Mouse (Mus musculus): ENCODE measurements around the gene Ttll8.

Gene Ttll8

GRCm38 (mm10) chr15:88867368-88868023, 86.7 kb downstream of the Ttll8 start:
- in situ Hi-C loops (cut with MboI; ENCODE audit: low pct_unique_long_range_greater_than_20kb in 1 of 2, low sequenced_read_pairs in 2 of 2, unreplicated experiment in 1 of 2), result no loop called here

- in situ Hi-C loops (cut with MboI; ENCODE audit: low pct_unique_long_range_greater_than_20kb in 1 of 2, low sequenced_read_pairs in 2 of 2, unreplicated experiment in 1 of 2), result no loop called here
These were observed 87.3 kb downstream of the Ttll8 start for GRCm38 (mm10) chr15:88866934-88867356.

GRCm38 (mm10) chr15:88865888-88866695, 88.1 kb downstream of the Ttll8 start:
- in situ Hi-C loops (cut with MboI; ENCODE audit: low pct_unique_long_range_greater_than_20kb in 1 of 2, low sequenced_read_pairs in 2 of 2, unreplicated experiment in 1 of 2), result no loop called here

GRCm38 (mm10) chr15:88865061-88865460, 89.2 kb downstream of the Ttll8 start:
- in situ Hi-C loops (cut with MboI; ENCODE audit: low pct_unique_long_range_greater_than_20kb in 1 of 2, low sequenced_read_pairs in 2 of 2, unreplicated experiment in 1 of 2), result no loop called here

- in situ Hi-C loops (cut with MboI; ENCODE audit: low pct_unique_long_range_greater_than_20kb in 1 of 2, low sequenced_read_pairs in 2 of 2, unreplicated experiment in 1 of 2), result no loop called here
These were observed 89.8 kb downstream of the Ttll8 start for GRCm38 (mm10) chr15:88864270-88865030.

GRCm38 (mm10) chr15:88863695-88864231, 90.5 kb downstream of the Ttll8 start:
- in situ Hi-C loops (cut with MboI; ENCODE audit: low pct_unique_long_range_greater_than_20kb in 1 of 2, low sequenced_read_pairs in 2 of 2, unreplicated experiment in 1 of 2), result no loop called here

GRCm38 (mm10) chr15:88862881-88863694, 91.1 kb downstream of the Ttll8 start:
- in situ Hi-C loops (cut with MboI; ENCODE audit: low pct_unique_long_range_greater_than_20kb in 1 of 2, low sequenced_read_pairs in 2 of 2, unreplicated experiment in 1 of 2), result no loop called here

- in situ Hi-C loops (cut with MboI; ENCODE audit: low pct_unique_long_range_greater_than_20kb in 1 of 2, low sequenced_read_pairs in 2 of 2, unreplicated experiment in 1 of 2), result no loop called here
These were observed 92.2 kb downstream of the Ttll8 start, which contains the start of gene Pim3 for GRCm38 (mm10) chr15:88861772-88862622. Gene Pim3, plus strand, starts transcription at chr15:88862186.

- in situ Hi-C loops (cut with MboI; ENCODE audit: low pct_unique_long_range_greater_than_20kb in 1 of 2, low sequenced_read_pairs in 2 of 2, unreplicated experiment in 1 of 2), result no loop called here
These were observed 93.4 kb downstream of the Ttll8 start for GRCm38 (mm10) chr15:88860781-88861180.

GRCm38 (mm10) chr15:88859206-88859970, 94.8 kb downstream of the Ttll8 start:
- in situ Hi-C loops (cut with MboI; ENCODE audit: low pct_unique_long_range_greater_than_20kb in 1 of 2, low sequenced_read_pairs in 2 of 2, unreplicated experiment in 1 of 2), result no loop called here

GRCm38 (mm10) chr15:88858707-88859106, 95.5 kb downstream of the Ttll8 start:
- in situ Hi-C loops (cut with MboI; ENCODE audit: low pct_unique_long_range_greater_than_20kb in 1 of 2, low sequenced_read_pairs in 2 of 2, unreplicated experiment in 1 of 2), result no loop called here

GRCm38 (mm10) chr15:88858141-88858541, 96.1 kb downstream of the Ttll8 start:
- in situ Hi-C loops (cut with MboI; ENCODE audit: low pct_unique_long_range_greater_than_20kb in 1 of 2, low sequenced_read_pairs in 2 of 2, unreplicated experiment in 1 of 2), result no loop called here

- in situ Hi-C loops (cut with MboI; ENCODE audit: low pct_unique_long_range_greater_than_20kb in 1 of 2, low sequenced_read_pairs in 2 of 2, unreplicated experiment in 1 of 2), result no loop called here
These were observed 96.9 kb downstream of the Ttll8 start for GRCm38 (mm10) chr15:88857361-88857760.

GRCm38 (mm10) chr15:88856613-88857012, 97.6 kb downstream of the Ttll8 start:
- in situ Hi-C loops (cut with MboI; ENCODE audit: low pct_unique_long_range_greater_than_20kb in 1 of 2, low sequenced_read_pairs in 2 of 2, unreplicated experiment in 1 of 2), result no loop called here

- in situ Hi-C loops (cut with MboI; ENCODE audit: low pct_unique_long_range_greater_than_20kb in 1 of 2, low sequenced_read_pairs in 2 of 2, unreplicated experiment in 1 of 2), result no loop called here
These were observed 98.3 kb downstream of the Ttll8 start for GRCm38 (mm10) chr15:88855896-88856417.

All from mouse embryonic stem cell (cell line).